Mouse (Mus musculus) granulocyte monocyte progenitor cell, adult 5-6 weeks (primary cell): Measurements from ENCODE around the gene Ilf3. TPM values are rescaled to one million over a fixed set of nuclear protein-coding genes. Genes with fewer than 3 reads are reported as not detected.
A peak's percentile ranks its signal among the peaks of the same experiment; 100 is the strongest.

Experiments used
- ATAC-seq: replicated peaks from 2 replicates; pipeline ENCODE4 v1.8.0; 2016; ENCODE audit warnings: mild to moderate bottlenecking, moderate TSS enrichment, inconsistent platforms; ENCODE audit not compliant: poor library complexity, severe bottlenecking
- total RNA-seq, 2 experiments: library from RNA; stranded (forward) in 1 of 2; stranded (reverse) in 1 of 2; fragments of 200-712, 200-1000 nt in 1 of 2; fragments of >200 nt in 1 of 2; fragmentation: Nextera tagmentation in 1 of 2; gene quantifications; 2 replicates each; pipeline ENCODE4 v1.2.3; 2014 to 2017

The Ilf3 gene
- total RNA-seq, 2 experiments from 2014 or later: 82.0 to 104 TPM

- ATAC-seq: no peak
These were observed 28.0 kb downstream of the Ilf3 start for GRCm38 (mm10) chr9:21395692-21396091.

- no peak for ATAC-seq
These were observed 29.5 kb downstream of the Ilf3 start for GRCm38 (mm10) chr9:21397170-21397569.

GRCm38 (mm10) chr9:21401042-21401441, 33.4 kb downstream of the Ilf3 start:
- no peak for ATAC-seq

GRCm38 (mm10) chr9:21402764-21403253, 35.1 kb downstream of the Ilf3 start:
- no peak for ATAC-seq

GRCm38 (mm10) chr9:21403745-21404144, 36.1 kb downstream of the Ilf3 start:
- ATAC-seq: no peak

GRCm38 (mm10) chr9:21405525-21405924, 37.9 kb downstream of the Ilf3 start:
- ATAC-seq: no peak

- no peak for ATAC-seq
These were observed 40.3 kb downstream of the Ilf3 start for GRCm38 (mm10) chr9:21407951-21408350.

- no peak for ATAC-seq
These were observed 41.0 kb downstream of the Ilf3 start for GRCm38 (mm10) chr9:21408624-21409023.

- peak; percentile 68 for ATAC-seq
These were observed 42.1 kb downstream of the Ilf3 start for GRCm38 (mm10) chr9:21409592-21410317.

- peak; percentile 86 for ATAC-seq
These were observed 44.2 kb downstream of the Ilf3 start, which contains the start of gene Qtrt1 for GRCm38 (mm10) chr9:21411669-21412550. Gene Qtrt1 (plus strand): TSS chr9:21411837.

GRCm38 (mm10) chr9:21417866-21418265, 50.2 kb downstream of the Ilf3 start:
- ATAC-seq: no peak

GRCm38 (mm10) chr9:21419646-21420045, 52.0 kb downstream of the Ilf3 start:
- no peak for ATAC-seq

- ATAC-seq: peak; percentile 87
These were observed 57.2 kb downstream of the Ilf3 start, which contains the start of gene Dnm2 for GRCm38 (mm10) chr9:21424631-21425555. Gene Dnm2 (plus strand): TSS chr9:21424908.

- no peak for ATAC-seq
These were observed 57.9 kb downstream of the Ilf3 start for GRCm38 (mm10) chr9:21425556-21425945.

GRCm38 (mm10) chr9:21426013-21426412, 58.3 kb downstream of the Ilf3 start:
- peak; percentile 50 for ATAC-seq

- no peak for ATAC-seq
These were observed 58.9 kb downstream of the Ilf3 start for GRCm38 (mm10) chr9:21426525-21426924.

GRCm38 (mm10) chr9:21427773-21428172, 60.1 kb downstream of the Ilf3 start:
- no peak for ATAC-seq

- no peak for ATAC-seq
These were observed 60.5 kb downstream of the Ilf3 start for GRCm38 (mm10) chr9:21428178-21428577.

GRCm38 (mm10) chr9:21430724-21431123, 63.1 kb downstream of the Ilf3 start:
- ATAC-seq: no peak

- ATAC-seq: no peak
These were observed 64.4 kb downstream of the Ilf3 start for GRCm38 (mm10) chr9:21432066-21432465.
